Mouse (Mus musculus) thymus, adult 2 months (tissue): ENCODE measurements at regions not wholly inside any gene's neighbourhood (a gene's known extent, or its start where the extent isn't known, plus 50 kb on each side); places are given as distances from the start of the nearest gene placed in this dataset.

Source experiments
- CTCF ChIP-seq: fragments of 200-500 bp; IDR thresholded peaks from 2 replicates; pipeline ENCODE4 v1.5.1; 2012; ENCODE audit warnings: mild to moderate bottlenecking, control low read depth, low read length, moderate library complexity, borderline replicate concordance; ENCODE audit not compliant: control insufficient read depth, poor library complexity, insufficient read depth; ENCODE audit errors: extremely low read depth
- POLR2A ChIP-seq: fragments of 200-500 bp; IDR thresholded peaks from 2 replicates; pipeline ENCODE4 v1.6.1; 2012; ENCODE audit warnings: mild to moderate bottlenecking, low read length, control low read depth, moderate library complexity; ENCODE audit not compliant: control insufficient read depth, poor library complexity, insufficient read depth; ENCODE audit errors: extremely low read depth

DNA sequence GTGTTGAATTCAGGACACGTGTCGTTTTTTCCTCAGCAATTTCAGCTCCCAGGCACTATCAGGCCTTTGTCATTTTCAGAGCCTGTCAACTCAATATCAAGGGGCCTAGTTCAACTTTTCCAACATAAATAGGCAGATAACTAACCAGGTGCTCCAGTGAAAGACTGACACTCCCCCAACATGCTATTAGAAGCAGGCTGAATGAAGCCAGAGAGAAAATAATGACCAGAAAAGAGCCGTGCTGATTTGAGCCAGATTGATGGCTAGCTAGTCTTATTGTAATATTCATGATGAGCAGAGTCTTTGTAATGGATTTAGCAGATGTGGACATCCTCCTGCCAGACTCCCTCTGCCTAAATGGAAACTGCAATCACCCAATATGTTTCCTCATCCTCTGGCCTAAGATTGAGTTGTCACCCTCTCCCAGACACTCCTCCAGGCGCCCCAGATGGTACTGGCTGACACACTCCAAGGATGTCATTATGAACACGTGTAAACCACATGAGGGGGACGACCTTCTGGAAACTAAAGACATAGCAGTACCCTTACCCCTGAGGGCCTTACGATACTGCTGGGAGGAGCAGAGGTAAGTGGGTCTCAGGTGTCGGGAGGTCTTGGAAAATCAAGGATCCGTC is 66.0 kb downstream of the Gm10260 start:
- TF ChIP-seq POLR2A (no peak), CTCF (no peak)
